Mouse (Mus musculus) frontal cortex, adult 2 months (tissue): ENCODE measurements at regions not wholly inside any gene's neighbourhood (a gene's known extent, or its start where the extent isn't known, plus 50 kb on each side); places are given as distances from the start of the nearest gene placed in this dataset.

Experiments used
- DNase-seq, 2 experiments: peaks; one replicate each; pipeline ENCODE4 v3.0.0; 2022; ENCODE audit warnings: low spot score in 1 of 2; ENCODE audit errors: extremely low spot score in 1 of 2

DNA sequence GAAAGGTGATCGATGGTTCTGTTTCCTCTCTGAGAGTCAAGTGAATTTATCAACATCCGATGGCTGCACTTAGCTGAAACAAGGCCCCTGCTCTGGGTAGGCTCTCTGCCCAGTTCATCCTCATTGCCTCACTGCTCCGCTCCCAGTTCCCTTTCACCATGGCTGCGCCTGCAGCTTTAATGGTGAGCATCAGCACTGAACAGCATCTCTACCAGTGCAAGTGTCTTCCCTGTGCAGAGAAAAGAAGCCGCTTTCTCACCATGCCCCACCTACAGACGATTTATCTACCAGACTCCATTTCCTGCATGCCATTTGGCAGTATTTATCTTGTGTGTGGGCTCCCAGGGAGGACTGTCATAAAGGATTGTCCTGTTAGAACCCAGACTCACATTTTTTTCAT is 400.6 kb downstream of the Ttll7 start:
- DNase-seq = no peak

DNA sequence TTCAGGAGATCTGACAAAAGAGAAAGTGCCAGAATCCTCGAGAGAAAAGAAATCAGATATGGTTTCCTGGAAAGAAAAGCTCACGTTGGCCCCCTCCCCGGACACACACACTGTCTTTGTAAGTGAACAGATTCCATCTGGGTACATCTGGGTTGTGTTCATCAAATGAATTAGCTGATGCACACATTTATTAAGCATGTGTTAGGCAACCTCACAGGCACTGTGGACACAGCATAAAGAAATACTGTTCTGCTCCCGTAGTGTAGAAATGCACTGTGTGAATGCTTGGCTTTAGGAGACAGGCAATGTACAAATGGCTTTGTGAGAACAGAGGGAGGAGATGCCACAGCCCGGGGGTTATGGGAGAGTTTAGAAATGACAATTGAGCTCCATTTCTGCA is 402.3 kb downstream of the Ttll7 start:
- no peak for DNase-seq

DNA sequence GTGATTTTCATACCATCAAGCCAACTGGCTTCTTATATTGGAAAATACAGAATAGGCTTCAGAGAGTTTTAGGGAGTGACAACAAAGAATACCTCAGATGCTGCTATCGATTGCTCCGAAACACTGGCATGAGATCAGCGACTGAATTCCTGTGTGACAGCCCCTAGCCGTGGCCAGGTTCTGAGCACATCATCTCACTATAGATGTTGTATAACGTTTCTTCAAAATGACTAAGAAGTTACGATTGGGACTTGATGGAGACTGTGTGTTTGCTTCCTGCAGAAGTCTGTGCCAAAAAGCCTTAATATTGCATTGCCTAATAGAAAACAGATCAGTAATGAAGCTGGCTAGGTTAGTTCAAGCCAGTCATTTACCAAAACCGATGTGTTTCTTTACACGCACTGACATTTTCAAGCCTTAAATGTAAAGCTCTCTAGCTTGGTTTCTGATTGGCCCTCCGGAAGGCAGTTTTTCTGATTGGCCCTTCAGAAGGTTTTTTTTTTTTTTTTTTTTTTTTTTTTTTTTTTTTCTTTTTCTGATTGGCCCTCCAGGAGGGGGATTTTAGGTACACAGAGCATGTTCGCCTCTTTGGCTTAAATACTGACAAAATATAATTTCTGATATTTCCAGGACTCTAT is 408.9 kb downstream of the Ttll7 start:
- DNase-seq = no peak

DNA sequence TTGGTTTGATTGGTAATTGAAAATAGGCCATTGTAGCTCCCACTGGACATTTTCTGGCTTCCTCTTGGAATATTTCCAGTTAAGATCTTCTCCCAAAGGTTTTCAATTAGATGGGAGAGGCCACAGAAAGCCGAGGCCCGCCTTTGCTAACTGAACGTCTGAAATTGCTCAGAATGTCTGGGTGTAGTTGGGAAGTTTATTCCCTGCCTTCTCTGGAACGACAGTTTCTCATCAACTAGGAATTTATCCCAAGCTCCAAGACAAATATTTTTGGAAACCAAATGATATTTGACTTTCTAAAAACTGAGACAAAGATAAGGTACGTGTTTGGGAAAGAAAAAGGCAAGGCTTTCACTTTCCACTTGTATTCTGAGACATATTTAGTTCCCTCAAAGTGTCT is 414.4 kb downstream of the Ttll7 start:
- no peak for DNase-seq

DNA sequence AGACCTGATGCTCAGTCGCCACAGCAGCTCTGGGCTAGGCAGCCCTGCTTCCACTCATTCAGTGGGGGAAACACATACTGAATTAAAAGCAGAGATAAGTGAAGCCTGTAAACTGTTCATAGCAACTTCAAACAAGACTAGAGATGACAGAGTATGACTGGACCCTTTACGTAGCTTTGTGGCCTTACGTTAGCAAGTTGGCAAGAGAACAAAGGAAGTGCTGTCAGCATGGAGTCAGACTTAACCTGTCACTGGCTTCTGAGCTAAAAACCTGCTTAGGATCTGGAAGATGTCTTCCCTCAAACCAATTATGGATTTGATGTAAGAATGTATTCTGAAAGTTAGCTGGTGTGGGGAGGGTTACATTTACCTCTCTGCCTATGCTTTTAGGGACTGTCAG is 421.3 kb downstream of the Ttll7 start:
- no peak for DNase-seq

DNA sequence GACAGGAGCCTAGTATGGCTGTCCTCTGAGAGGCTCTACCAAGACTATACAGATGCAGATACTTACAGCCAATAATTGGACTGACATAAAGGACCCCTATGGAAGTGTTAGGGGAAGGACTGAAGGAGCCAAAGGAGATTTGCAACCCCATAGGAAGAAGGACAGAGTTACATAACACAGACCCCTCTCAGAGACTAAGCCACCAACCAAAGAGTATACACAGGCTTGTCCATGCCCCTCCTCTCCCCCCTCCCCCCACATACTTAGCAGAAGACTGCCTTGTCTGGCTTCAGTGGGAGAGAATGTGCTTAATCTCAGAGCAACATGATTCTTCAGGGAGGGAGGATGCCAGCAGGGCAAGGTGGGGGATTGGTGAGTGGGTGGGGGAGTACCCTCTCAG is 426.4 kb downstream of the Ttll7 start:
- no peak for DNase-seq

DNA sequence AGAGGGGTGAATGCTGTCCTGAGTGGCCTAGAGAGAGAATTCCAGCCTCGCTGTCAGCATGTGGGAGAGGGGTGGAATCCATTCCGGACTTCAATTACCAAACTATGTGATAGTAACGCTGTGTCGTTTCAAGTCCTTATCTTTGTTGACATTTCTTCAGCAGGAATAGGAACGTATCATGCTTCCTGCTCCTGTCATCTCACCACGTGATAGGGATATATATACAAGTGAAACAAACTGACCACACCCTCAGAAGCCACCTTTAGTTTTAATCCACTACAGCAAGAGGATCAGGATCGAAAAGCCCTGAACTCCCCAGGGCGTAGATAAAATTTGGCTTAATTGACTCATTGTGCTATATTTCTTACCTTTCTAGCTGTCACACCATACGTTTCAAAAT is 431.6 kb downstream of the Ttll7 start:
- no peak for DNase-seq

DNA sequence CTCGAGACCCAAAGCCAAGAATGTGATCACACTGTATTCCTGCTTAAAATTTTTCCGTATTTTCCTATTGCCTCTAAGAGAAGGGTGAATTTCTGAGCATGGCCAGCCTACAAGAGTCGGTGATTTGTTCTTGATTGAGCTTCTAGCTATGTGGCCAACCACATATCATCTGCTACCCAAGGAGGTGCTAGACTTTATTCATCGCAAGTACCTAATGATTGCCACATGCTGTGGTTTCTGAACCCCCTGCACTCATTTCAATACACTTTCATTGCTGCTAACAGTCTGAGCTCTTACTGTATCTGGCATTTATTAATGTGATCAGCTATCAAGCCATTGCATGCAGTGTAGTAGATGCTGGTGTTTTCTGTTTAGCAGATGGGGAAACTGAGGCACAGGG is 432.2 kb downstream of the Ttll7 start:
- DNase-seq = no peak

DNA sequence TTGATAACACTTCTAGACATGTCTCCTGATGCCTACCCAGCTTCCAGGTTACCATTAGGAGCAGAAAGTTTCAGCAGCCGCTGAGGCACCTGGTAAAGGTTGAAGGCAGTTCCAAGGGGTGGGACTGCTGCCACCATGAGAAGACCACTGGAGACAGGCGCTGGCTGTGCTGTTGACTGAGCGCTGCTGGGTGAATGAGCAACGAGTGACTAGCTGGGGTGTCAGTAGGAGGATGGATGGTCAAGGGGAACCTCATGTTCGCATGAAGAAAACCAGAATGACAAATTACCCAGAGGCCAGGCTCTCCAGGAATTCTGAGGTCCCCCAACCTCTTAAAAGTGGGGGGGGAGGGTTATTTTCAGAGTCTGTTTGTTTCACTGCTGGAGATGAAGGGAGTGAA is 433.3 kb downstream of the Ttll7 start:
- DNase-seq = no peak

DNA sequence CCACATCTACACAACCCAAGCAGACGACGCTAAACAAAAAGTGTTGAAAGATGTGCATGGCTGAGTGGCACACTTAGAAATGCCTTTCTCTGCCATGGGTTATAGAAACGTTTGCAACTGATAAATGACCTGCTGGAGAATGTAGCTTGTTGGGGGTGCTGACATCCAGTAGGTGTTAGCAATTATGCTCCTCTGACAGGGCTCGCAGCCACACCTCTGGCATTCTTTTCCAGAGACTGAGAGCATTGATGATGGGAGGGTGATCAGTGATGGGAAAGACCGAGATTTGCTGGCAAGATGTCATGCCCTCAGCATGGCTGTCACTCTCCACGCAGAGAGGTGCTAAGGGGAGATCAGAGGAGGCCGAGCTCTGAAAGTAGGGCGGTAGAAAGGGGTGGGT is 435.3 kb downstream of the Ttll7 start:
- DNase-seq = no peak

DNA sequence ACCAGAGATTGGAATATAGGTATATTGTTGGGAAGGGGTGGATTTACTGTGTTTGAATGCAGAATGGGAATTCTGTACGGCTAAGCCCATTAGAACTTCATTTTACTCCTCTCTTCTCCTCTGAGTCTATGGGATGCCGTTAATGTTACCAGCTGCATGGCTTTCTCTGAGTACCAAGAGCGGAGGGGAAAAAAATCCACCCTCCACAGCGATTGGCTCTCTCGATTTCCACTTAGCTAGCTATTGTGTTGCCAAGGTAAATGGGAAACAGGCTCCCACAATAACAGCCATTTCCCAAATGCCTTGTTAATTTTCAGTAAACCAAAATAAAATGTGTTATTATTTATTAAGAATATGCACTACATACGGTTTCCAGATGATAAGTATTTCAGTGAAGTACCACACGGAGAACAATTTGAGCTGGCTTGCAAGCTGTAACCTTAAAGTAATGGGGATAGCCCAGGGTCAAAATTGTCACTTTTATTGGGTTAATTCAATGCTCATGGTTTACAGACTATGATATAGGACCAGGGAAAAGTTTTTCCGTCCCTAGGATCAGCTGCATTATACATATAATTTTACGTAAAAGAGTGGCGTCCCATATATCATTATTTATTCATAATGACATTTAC is 439.6 kb downstream of the Ttll7 start:
- no peak for DNase-seq

DNA sequence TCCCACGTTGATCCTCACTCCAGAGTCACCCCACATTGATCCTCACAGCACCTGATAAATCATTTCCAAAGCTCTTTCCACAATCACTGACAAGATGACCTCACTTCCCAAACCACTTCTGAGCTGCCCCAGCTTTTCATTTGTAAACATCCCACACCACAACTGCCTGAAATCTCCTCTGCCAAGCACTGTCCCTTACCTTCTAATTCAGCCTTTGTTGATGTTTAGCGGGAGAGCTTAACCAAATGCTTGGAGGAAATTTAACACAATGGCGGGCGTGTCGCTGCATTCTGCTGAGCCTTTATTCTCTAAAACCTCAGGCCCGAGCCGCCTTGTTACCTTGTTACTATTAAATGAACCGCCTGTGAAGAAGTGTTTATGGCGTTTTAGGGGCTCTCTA is 445.9 kb downstream of the Ttll7 start:
- no peak for DNase-seq

DNA sequence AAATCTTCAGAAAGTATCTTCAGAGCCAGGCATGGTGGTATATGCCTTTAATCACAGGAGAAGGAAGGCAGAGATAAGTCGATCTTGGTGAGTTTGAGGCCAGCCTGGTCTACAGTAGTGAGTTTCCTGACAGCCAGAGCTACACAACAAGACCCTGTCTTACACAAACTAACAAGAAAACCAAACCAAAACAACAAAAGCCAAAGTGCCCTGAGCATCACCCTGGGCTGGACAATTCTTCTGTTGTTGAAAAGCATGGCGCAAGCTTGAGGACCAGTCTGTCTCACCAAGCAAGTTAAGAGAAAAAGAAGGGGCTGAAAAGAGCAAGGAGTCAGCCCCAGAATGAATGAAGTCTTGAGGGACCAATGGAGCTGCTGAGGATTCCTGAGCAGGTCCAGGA is 473.4 kb downstream of the Ttll7 start:
- no peak for DNase-seq

DNA sequence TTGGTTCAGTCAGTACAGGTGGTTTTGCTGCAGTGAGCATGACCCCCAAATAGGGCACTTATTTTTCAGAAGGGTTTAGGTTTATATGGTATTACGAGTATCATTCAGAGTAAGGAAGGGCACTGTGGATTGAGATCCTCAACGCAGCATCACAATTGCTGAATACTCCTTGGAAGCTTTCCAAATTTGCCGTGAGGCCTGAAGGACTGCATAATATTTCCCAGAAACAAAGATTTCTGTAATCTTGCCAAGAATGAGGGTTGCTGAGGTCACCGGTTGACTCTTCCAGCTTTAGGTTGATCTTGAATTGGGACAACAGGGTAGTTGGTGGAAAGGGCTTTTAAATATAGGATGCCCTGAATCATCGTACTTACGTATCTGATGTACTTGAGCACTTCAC is 482.1 kb downstream of the Ttll7 start:
- no peak for DNase-seq

DNA sequence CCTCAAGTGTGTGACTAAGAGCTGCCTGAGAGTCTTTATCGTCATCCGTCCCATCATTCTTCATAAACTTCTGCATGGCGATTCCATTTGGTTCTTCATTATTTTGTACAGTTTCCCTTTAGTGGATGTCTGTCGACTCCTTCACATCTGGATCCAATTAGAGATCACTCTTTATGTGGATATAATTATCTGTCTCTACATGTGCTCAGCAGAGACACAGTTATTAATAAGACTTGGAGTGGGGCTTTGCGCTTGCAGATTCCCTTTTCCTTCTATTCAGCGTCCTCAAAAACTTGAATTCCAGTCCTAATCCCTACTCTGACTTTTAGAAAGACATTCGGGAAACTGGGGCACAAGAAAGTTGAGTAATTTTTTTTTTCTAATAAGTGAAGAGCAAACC is 483.1 kb downstream of the Ttll7 start:
- DNase-seq = no peak

DNA sequence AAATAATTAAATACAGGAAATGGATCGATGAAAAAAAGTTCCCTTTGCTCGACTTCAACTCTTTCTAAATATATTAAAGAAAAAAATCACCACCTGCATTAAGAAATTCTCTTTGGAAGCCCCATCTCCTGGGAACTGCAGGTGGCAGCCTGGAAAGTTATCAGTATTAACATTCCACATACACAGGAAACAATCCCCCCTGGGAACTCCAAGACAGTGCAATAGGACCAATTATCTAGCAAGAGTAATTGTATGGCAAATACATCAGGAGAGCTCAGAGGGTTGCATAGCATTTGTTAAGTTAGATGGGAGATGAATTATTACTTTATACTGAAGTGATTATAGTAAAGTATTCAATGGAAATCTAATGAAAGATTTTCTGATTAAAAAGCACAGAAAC is 487.3 kb downstream of the Ttll7 start:
- DNase-seq = no peak

DNA sequence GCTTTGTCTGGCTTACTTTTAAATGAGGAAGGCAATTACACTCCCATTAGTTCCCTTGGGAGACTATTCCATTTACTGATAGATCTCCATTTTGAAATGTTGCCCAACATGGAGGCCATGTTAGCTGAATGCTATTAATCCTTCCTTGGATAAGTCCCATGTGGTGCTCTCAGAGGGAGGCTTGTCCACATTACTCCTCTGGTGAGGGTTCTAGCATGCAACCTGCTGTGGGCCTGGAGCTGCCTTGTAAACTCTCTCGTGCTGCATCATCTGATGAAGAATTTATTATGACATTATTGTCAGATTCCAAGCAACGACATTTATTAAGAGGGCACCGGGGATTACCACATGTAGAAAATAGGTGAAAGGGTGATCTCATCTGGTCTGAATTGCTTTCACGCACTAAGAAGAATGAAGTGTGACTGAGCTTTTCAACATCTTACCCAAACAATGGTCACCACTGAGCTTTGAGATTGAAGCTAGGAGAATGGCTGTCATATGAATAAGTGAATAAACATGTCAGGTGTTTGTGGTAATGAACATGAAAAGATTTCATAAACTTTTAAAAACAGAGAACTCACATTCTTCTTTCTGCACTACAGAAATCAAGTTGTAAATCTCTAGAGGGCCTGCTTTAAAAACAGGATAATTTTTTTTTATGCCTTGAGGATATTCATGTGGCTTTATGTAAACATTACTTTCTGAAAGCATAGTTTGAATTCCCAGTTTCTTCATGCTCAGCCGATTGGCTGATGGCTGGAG is 495.3 kb downstream of the Ttll7 start:
- no peak for DNase-seq

DNA sequence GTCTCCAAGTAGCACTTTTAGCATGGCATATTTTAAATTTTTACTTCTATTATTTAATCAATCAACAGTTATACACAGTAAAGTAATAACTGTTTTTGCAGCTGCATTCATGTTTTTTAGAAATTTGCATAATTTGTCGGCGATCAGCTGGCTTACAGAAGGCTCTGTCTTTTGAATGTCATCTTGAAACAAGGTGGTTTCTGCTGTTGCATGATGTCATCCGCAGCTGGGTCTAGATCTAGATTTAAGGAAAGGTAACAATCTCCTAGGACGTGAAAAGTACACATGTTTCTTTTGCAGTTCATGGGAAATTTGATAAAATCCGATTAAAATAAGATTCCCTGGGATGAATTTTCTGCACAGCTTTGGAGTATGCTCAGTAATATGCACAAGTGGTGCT is 534.9 kb downstream of the Ttll7 start:
- no peak for DNase-seq

DNA sequence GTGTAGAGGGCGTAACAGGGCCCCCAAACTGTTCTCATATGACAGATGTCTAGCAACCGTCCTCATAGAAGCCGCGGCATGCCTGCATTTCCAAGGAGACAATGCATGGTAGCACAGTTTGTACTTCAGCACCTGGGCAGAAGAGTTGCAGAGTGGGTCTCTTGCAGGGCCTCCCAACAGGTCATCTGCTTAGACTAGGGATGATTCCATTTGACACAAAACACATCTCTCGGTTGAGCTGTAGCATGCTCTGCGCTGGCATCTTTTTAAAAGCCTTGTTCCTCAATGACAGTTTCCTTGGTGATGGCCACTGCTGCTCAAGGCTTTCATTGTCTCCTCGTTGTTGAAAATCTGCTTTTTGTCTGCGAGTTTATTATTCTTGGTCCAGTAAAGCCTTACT is 546.1 kb downstream of the Ttll7 start:
- no peak for DNase-seq

DNA sequence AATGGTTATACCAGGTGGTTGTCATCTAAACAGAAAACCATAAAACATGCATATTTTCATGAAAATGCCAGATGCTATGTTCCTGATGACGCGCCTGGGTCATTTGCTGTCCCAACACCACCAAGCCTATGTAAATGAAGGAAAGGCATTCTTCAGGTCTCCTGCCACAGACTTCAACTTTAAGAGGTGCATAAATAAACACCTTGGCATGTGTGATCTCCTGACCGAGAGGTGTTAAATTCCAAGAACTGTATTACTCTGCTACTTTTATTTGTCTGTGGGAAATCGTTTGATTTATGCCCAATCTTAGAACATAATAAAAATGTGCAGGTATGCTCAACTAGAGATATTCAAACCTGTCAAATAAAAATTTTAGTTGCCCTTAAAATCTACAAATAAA is 560.1 kb downstream of the Ttll7 start:
- no peak for DNase-seq

DNA sequence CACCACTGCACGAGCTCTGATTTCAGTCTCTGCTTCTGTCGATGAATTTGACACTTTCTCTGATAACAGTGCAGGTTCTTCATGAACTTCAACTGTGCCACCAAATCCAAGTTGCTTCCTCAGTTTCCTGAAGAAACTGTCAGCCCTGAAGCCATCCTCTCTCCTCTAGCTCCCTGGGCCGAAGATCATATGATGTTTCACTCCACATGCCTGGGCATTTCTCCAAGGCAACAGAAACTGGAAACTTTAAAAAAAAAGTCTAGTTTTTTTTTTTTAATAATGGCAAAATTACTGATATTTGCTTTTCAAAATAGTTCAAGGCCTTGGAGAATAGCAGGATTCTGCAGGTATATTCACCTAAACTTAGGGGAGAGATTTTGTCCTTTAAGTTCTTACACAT is 564.8 kb downstream of the Ttll7 start:
- no peak for DNase-seq

DNA sequence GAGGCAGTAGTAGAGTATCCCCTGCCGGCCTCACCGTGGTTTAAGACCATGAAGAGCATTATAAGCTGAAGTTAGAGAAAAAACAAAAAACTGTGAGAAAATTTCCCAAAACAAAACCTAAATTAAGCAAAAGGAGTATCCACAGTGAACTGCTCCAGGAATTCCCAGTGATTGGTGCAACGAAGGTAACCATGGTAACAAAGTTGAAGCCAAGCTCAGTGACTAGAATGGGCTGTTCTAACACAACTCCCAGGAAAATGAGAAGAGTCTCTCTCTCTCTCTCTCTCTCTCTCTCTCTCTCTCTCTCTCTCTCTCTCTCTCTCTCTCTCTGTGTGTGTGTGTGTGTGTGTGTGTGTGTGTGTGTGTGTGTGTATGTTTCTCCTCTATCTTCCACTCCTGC is 567.0 kb downstream of the Ttll7 start:
- peak in 1 of 2 experiments; percentile 23 for DNase-seq
